Mouse (Mus musculus) kidney, adult 2 months (tissue): ENCODE results near the gene Ttll3.

Experiments
- CTCF ChIP-seq: fragments of 200-500 bp; conservative IDR thresholded peaks from 2 replicates; pipeline ENCODE4 v1.5.1; 2011; ENCODE audit warnings: low read depth, mild to moderate bottlenecking, control low read depth, low read length, moderate library complexity, mixed read lengths; ENCODE audit not compliant: insufficient read depth, insufficient read length
- POLR2A ChIP-seq: fragments of 200-500 bp; IDR thresholded peaks from one replicate; pipeline ENCODE4 v1.6.1; 2011; ENCODE audit warnings: low read depth, low read length, control low read depth

- TF ChIP-seq CTCF (no peak), POLR2A (no peak)
Measured at GRCm38 (mm10) chr6:113361476-113361875, 27.6 kb upstream of the Ttll3 start.
